In genomic region chr16:11253065-11253831, GRCm38 (mm10) we compare ENCODE assay signal across 8 mouse cellular contexts. TPM values are rescaled to one million over a fixed set of nuclear protein-coding genes. Genes with fewer than 3 reads are reported as not detected.
A peak's percentile ranks its signal among the peaks of the same experiment; 100 is the strongest.
DNase-seq lines count a peak whose midpoint lies in the region; ATAC-seq and TF ChIP-seq lines count a peak whose summit lies in the region.

No protein-coding gene starts in this region.

- no peak for TF ChIP-seq CTCF in MEL (IDR thresholded peaks at IDR 0.05 in 2 of 3, conservative IDR thresholded peaks at IDR 0.05 in 1 of 3; ENCODE audit: control insufficient read depth in 1 of 3, insufficient read depth in 1 of 3, low read depth in 2 of 3, low read length in 3 of 3, poor library complexity in 1 of 3, severe bottlenecking in 1 of 3)
- TF ChIP-seq CTCF in lung, postnatal 0 days (IDR thresholded peaks at IDR 0.05): no peak

- peak overlapping the region; percentile 97 for H3K9ac ChIP-seq in MEL (ENCODE audit: control insufficient read depth, low read depth, low read length, poor library complexity, severe bottlenecking)
- peak overlapping the region; percentile 86 for H3K9ac ChIP-seq in forebrain, embryonic 16.5 days (replicated peaks; ENCODE audit: low read depth, low read length)
- peak overlapping the region; percentile 88 for H3K9ac ChIP-seq in lung, postnatal 0 days (replicated peaks; ENCODE audit: low read depth)

- ATAC-seq in forebrain, embryonic 16.5 days: 0 out of 2 replicates have a peak, but pooled peaks have one; percentile 2
- peak; percentile 40 for ATAC-seq in lung, postnatal 0 days

- peaks cover 7 to 8% of the 10 kb centered on the region in 2 experiments for H3K4me1 ChIP-seq in MEL (ENCODE audit: control insufficient read depth in 1 of 2, insufficient read depth in 2 of 2, low read length in 2 of 2)
- H3K4me1 ChIP-seq in forebrain, embryonic 16.5 days (replicated peaks; ENCODE audit: control insufficient read depth, insufficient read depth, low read length): peaks cover 13% of the 10 kb centered on the region
- H3K4me1 ChIP-seq in lung, postnatal 0 days (ENCODE audit: insufficient read depth, low read depth, low read length): peaks cover 6% of the 10 kb centered on the region; the same call in 1 of the 2 replicates

- peak overlapping the region; percentile 92 for H3K4me2 ChIP-seq in forebrain, embryonic 16.5 days (ENCODE audit: low read length)
- H3K4me2 ChIP-seq in lung, postnatal 0 days (replicated peaks; ENCODE audit: low read depth, low read length): peak overlapping the region; percentile 84

- H3K27me3 ChIP-seq in MEL (ENCODE audit: control insufficient read depth in 1 of 2, insufficient read depth in 2 of 2, low read length in 2 of 2): no peaks in the 10 kb centered on the region
- no peaks in the 10 kb centered on the region for H3K27me3 ChIP-seq in forebrain, embryonic 16.5 days (replicated peaks; ENCODE audit: control insufficient read depth, insufficient read depth, low read length)
- no peaks in the 10 kb centered on the region for H3K27me3 ChIP-seq in lung, postnatal 0 days (replicated peaks; ENCODE audit: insufficient read depth, low read length)

- peak overlapping the region; percentile 79 for H3K27ac ChIP-seq in MEL (ENCODE audit: control insufficient read depth, low read depth, low read length)
- peak overlapping the region; percentile 88 for H3K27ac ChIP-seq in forebrain, embryonic 16.5 days (ENCODE audit: low read length)
- H3K27ac ChIP-seq in lung, postnatal 0 days (ENCODE audit: low read length): peak overlapping the region; percentile 98

- intact Hi-C loops in heart, postnatal 25 days (cut with DNase I): loop anchor here (5.0 to 10.0 kb wide), 5 partner anchors 76 to 708 kb away; partner anchors contain the start of genes Clec16a, Cpped1, Dexi and Txndc11

- no peak for TF ChIP-seq RAD21 in MEL (IDR thresholded peaks at IDR 0.05; ENCODE audit: low read depth, low read length)

- TF ChIP-seq EP300 in MEL (IDR thresholded peaks at IDR 0.05; ENCODE audit: low read depth in 1 of 2, low read length in 2 of 2): no peak
- TF ChIP-seq EP300 in lung, postnatal 0 days (IDR thresholded peaks at IDR 0.05): no peak

- peak overlapping the region; percentile 73 to 80 for H3K4me3 ChIP-seq in MEL (ENCODE audit: control insufficient read depth in 1 of 2, insufficient read depth in 1 of 2, low read depth in 2 of 2, low read length in 2 of 2)
- peak overlapping the region; percentile 62 for H3K4me3 ChIP-seq in forebrain, embryonic 16.5 days (replicated peaks; ENCODE audit: low read length)
- peak overlapping the region; percentile 94 for H3K4me3 ChIP-seq in lung, postnatal 0 days (ENCODE audit: low read depth, low read length)

- no peaks in the 10 kb centered on the region for H3K9me3 ChIP-seq in MEL (replicated peaks; ENCODE audit: insufficient read depth, low read length)
- H3K9me3 ChIP-seq in forebrain, embryonic 16.5 days (ENCODE audit: control insufficient read depth, low read length): no peaks in the 10 kb centered on the region
- no peaks in the 10 kb centered on the region for H3K9me3 ChIP-seq in lung, postnatal 0 days (ENCODE audit: low read length)

- peaks cover 6 to 25% of the 10 kb centered on the region in 2 experiments for H3K36me3 ChIP-seq in MEL (ENCODE audit: control insufficient read depth in 1 of 2, insufficient read depth in 2 of 2, low read length in 2 of 2)
- H3K36me3 ChIP-seq in forebrain, embryonic 16.5 days (ENCODE audit: control insufficient read depth, insufficient read depth): no peaks in the 10 kb centered on the region
- H3K36me3 ChIP-seq in lung, postnatal 0 days (ENCODE audit: insufficient read depth, low read length): no peaks in the 10 kb centered on the region

- peak; percentile 76 for DNase-seq in MEL (ENCODE audit: low read depth, low spot score)
- DNase-seq in cerebellum, adult 11 months: peak; percentile 48
- peak; percentile 31 for DNase-seq in heart, postnatal 25 days (ENCODE audit: low spot score)
- DNase-seq in layer of hippocampus, adult 8-10 months (ENCODE audit: low spot score in 2 of 2): peak; percentile 19 to 23
- peak; percentile 58 for DNase-seq in lung, postnatal 0 days (ENCODE audit: low spot score)
- peak; percentile 57 for DNase-seq in ovary, postnatal 36 days (ENCODE audit: low spot score)
- DNase-seq in thymus, postnatal 36 days: peak; percentile 55 to 64

- peak; percentile 34 to 78; a peak in 3 of 4 replicates for TF ChIP-seq POLR2A in MEL (IDR thresholded peaks at IDR 0.05; ENCODE audit: control insufficient read depth in 1 of 2, insufficient read depth in 1 of 2, low read depth in 1 of 2, low read length in 2 of 2, poor library complexity in 1 of 2)

- under 1% methylated on average over 56 of the region's 58 CpGs for WGBS in forebrain, embryonic 16.5 days
- WGBS in lung, postnatal 0 days: under 1% methylated on average over 57 of the region's 58 CpGs

- peaks cover 52% of the 10 kb centered on the region for H3K79me2 ChIP-seq in MEL (ENCODE audit: control insufficient read depth, insufficient read depth, low read length, poor library complexity)

TF ChIP-seq in MEL, 35 proteins besides CTCF, POLR2A, EP300 and RAD21:
- 0 out of 2 replicates have a peak, but pooled peaks have one; percentile 9 for TF ChIP-seq CHD1 (IDR thresholded peaks at IDR 0.05; ENCODE audit: low read depth, low read length)
- peak; percentile 84 for TF ChIP-seq TBP (IDR thresholded peaks at IDR 0.05; ENCODE audit: low read depth, low read length)
- TF ChIP-seq HCFC1 (IDR thresholded peaks at IDR 0.05; ENCODE audit: low read depth, low read length): peak; percentile 51; the same call in 1 of the 2 replicates
- TF ChIP-seq UBTF (IDR thresholded peaks at IDR 0.05; ENCODE audit: borderline replicate concordance, insufficient read depth, low read depth, low read length): 0 out of 2 replicates have a peak, but pooled peaks have one; percentile 23
- TF ChIP-seq MAFK (IDR thresholded peaks at IDR 0.05; ENCODE audit: borderline replicate concordance, low read depth, low read length): no peak
- 0 out of 2 replicates have a peak, but pooled peaks have one; percentile 23 for TF ChIP-seq MAX (IDR thresholded peaks at IDR 0.05; ENCODE audit: low read length)
- TF ChIP-seq NELFE (IDR thresholded peaks at IDR 0.05; ENCODE audit: low read depth, low read length): peak; percentile 49; the same call in 1 of the 2 replicates
- peak; percentile 70 for TF ChIP-seq SIN3A (IDR thresholded peaks at IDR 0.05; ENCODE audit: low read length)
- no peak for TF ChIP-seq JUND (IDR thresholded peaks at IDR 0.05; ENCODE audit: low read depth, low read length)
- peak; percentile 85; the same call in 1 of the 2 replicates for TF ChIP-seq MXI1 (IDR thresholded peaks at IDR 0.05; ENCODE audit: low read depth, low read length)
- TF ChIP-seq USF2 (IDR thresholded peaks at IDR 0.05; ENCODE audit: borderline replicate concordance in 1 of 2, insufficient read depth in 1 of 2, low read depth in 1 of 2, low read length in 2 of 2): no peak
- peak; percentile 45; the same call in 1 of the 2 replicates for TF ChIP-seq MYC (IDR thresholded peaks at IDR 0.05; ENCODE audit: low read depth, low read length)
- no peak for TF ChIP-seq TCF12 (IDR thresholded peaks at IDR 0.05; ENCODE audit: low read depth, low read length)

RNA-seq across cellular contexts. Expression of gene Gspt1, which starts 0.9 kb away (rescaled TPM):
- 84.4 and 89.6 TPM in 2 replicates for total RNA-seq in MEL (2012; rRNA removed)
- polyA plus RNA-seq in MEL (2012; ENCODE audit: insufficient read depth in 1 of 2, insufficient read length in 2 of 2, low read depth in 1 of 2, low replicate concordance in 2 of 2, missing spikeins in 1 of 2): 100 to 1,000 TPM; 376 to 547 TPM
- 47.3 and 54.9 TPM in 2 replicates for polyA plus RNA-seq in forebrain, embryonic 16.5 days (2015; fragmentation: Nextera tagmentation; extraction: Ambion mirVana)
- 10 to 100 TPM; 63.4 to 68.2 TPM for total RNA-seq in heart, postnatal 25 days (2021)
- total RNA-seq in layer of hippocampus, adult 8-10 months (2022): 10 to 100 TPM; 81.2 to 88.4 (median 85.3) TPM
- 34.2 and 37.4 TPM in 2 replicates for polyA plus RNA-seq in lung, postnatal 0 days (2015; fragmentation: Nextera tagmentation; extraction: Ambion mirVana)

RNA-seq across cellular contexts. Expression of gene Rsl1d1, which starts 50.1 kb away (rescaled TPM):
- total RNA-seq in MEL (2012; rRNA removed): 191 and 232 TPM in 2 replicates
- polyA plus RNA-seq in MEL (2012; ENCODE audit: insufficient read depth in 1 of 2, insufficient read length in 2 of 2, low read depth in 1 of 2, low replicate concordance in 2 of 2, missing spikeins in 1 of 2): 1,000 to 10,000 TPM in 1 of 2 experiments, 100 to 1,000 TPM in 1; 228 to 1,181 TPM
- 155 and 178 TPM in 2 replicates for polyA plus RNA-seq in forebrain, embryonic 16.5 days (2015; fragmentation: Nextera tagmentation; extraction: Ambion mirVana)
- total RNA-seq in heart, postnatal 25 days (2021): 10 to 100 TPM; 52.7 to 56.8 TPM
- total RNA-seq in layer of hippocampus, adult 8-10 months (2022): 10 to 100 TPM; 53.9 to 58.9 (median 55.8) TPM
- 64.3 and 70.1 TPM in 2 replicates for polyA plus RNA-seq in lung, postnatal 0 days (2015; fragmentation: Nextera tagmentation; extraction: Ambion mirVana)

Comparison
In these comparisons a context has a peak if more than half of its experiments do, and no peak if none do; other contexts are left out.
1. Peak in every context shown above with its lines: DNase-seq, ATAC-seq, H3K4me3 ChIP-seq and H3K27ac ChIP-seq.
2. DNase-seq: peak in every context shown above with its lines; median percentile 76 in MEL; 60 in thymus, postnatal 36 days; 58 in lung, postnatal 0 days; 57 in ovary, postnatal 36 days; 48 in cerebellum, adult 11 months; 31 in heart, postnatal 25 days; 21 in layer of hippocampus, adult 8-10 months.